Mouse (Mus musculus) kidney, postnatal 14 days (tissue): ENCODE measurements around the gene Tex13c3.
"Not testable (repeated sequence)": the region's sequence is repeated elsewhere in the genome, so short reads cannot be mapped to it uniquely, and the experiment has no call there.

Experiments
- DNase-seq: peaks from one replicate; pipeline ENCODE4 v3.0.0; 2022; ENCODE audit warnings: mixed read lengths

Gene Tex13c3

DNA sequence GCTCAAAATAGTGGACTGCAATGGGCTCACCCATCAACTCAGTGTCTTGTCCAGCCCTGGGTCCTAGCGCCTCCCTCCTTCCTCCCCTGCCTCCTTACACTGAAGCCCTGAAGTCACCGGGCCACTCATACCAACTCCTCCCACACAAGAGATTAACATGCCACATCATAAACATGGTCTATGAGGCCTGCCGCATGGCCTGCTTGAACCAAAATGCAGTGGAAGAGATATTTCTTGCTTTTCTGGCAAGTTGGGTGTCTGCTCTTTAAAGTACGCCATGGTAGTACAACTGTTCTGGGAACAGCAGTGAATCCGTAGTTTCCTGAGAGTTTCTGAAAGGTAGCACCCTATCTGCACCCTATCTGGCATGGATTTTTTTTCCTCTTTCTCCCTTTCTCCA, at the start of gene Tex13c3:
Gene Tex13c3, minus strand, starts transcription at position 101 of the 400 bp plus-strand sequence.
- not testable (repeated sequence) for DNase-seq

- DNase-seq = peak; percentile 2
Observed at GRCm38 (mm10) chrX:19489731-19490130, 8.6 kb upstream of the Tex13c3 start.
